Mouse (Mus musculus) splenic B cell, adult 2 months (primary cell): ENCODE measurements around the gene Tmem43.

Source experiments
- DNase-seq: peaks from one replicate; pipeline ENCODE4 v3.0.0-alpha.2; 2011; ENCODE audit warnings: low read depth, low spot score
- H3K27me3 ChIP-seq: 2 replicates; pipeline ENCODE4 v1.6.1; 2012; ENCODE audit warnings: mild to moderate bottlenecking, low read length, moderate library complexity, mixed read lengths; ENCODE audit not compliant: control insufficient read depth, poor library complexity, insufficient read depth, severe bottlenecking
- H3K36me3 ChIP-seq: 2 replicates; pipeline ENCODE4 v1.6.1; 2012; ENCODE audit warnings: mild to moderate bottlenecking, low read length, moderate library complexity, mixed read lengths; ENCODE audit not compliant: control insufficient read depth, poor library complexity, insufficient read depth, severe bottlenecking

Tmem43 gene

DNA sequence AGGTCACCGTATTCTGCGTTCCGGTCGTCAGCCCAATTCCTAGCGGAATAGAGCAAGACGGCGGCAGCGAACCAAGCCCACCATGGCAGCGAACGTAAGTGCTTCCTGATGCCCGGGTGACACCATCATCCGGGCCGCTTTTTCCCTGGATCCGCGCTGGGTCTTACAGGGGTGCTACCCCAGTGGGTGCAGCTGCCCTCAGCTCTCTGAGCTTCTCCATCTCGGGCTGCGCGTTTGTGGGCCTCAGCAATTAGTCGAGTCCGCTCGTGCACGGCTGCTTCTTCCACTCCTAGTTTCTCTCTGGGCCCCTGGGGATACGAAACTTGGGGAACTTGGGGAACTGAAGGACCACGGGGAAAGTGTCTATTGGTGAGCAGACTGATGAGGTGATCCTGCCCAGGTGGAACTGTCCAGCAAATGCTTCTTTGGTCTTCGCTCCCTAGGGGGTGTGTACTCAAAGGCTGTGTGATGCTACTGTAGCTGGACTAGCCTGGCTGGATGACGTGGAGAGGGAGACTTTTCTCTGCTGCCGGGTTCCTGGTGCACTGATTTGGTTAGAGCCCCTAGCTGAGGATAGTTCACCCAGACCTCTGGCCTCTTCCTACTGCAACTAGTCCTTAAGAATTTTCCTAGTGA is 420 bp downstream of the Tmem43 start:
- no peak for DNase-seq
- Histone ChIP-seq H3K36me3 (0 out of 2 replicates have a peak, but pooled peaks cover 1% of the 10 kb centered on the region), H3K27me3 (no peaks in the 10 kb centered on the region)

DNA sequence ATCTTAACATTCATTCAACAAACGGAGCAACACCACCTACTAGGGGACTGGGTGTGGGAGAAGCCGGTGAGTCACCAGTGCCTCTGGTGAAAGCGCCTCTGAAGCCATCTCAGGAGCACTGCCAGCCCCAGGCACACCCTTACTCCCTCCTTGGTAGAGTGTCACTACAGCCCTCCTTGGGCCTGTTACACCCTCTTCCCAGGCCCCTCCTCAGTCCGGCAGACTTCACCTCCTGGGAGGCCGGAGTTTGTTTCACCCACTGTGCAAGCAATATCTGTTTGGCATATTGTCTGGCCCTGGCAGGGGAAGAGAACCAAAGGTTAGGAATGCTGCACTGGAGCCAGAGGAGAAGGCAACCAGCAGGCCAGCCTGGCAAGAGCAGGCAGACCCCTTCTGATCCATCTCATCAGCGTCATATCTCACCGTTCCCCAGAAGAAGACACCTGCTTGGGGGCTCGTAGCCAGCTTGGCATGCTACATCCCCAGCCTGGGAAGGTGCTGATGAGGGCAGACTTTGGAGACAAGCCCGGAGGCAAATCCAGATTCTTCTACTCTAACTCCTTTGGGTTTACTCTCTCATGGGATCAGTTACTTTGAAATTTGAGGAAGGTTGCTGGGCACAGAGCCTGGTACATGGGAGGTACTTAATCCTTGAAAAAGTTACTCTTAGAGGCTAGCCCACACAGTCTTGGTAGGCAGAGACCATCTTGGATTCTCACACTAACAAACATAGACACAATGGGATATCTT is 1.1 kb downstream of the Tmem43 start:
- Histone ChIP-seq H3K36me3 (0 out of 2 replicates have a peak, but pooled peaks cover 1% of the 10 kb centered on the region), H3K27me3 (no peaks in the 10 kb centered on the region)
- no peak for DNase-seq

DNA sequence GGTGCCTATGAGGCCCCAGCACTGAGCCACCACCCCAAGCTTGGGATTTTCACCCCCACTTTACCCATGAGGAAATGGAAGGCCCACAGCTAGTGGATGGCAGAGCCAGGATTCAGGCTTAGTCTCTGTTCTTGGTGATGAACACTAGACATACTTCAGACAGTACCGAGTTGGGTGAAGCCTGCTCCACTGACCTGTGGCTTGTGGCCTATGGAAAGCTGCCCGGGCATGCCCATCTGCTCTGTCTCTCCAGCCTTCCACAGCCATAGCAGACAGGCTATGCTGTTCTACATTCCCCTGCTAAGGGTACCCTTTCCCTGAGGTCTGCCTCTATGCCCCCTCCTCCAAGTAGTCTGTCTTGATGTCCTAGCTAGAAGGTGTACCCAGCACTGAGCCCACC is 3.0 kb downstream of the Tmem43 start:
- no peaks in the 10 kb centered on the region for H3K27me3 ChIP-seq
- H3K36me3 ChIP-seq: 0 out of 2 replicates have a peak, but pooled peaks cover 5% of the 10 kb centered on the region
- no peak for DNase-seq

DNA sequence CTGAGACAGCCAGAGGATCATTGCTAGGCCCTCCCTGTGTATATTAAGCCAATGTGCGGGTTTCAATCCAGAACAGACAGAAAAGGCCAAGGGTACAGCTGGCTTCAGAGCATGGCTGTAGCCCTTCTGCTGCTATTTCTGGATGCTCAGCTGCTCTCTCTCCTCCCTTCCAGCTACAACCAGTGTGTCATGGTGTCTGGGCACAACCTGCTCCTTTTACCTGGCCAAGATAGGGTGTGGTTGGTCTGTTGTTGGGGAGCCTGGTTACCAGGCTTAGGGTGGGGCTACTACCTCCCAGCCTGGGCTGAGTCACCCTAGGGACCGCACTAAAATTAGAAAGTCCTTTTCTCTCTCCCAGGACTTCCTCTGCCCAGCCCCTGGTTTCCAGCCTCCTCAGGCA is 9.9 kb downstream of the Tmem43 start:
- Histone ChIP-seq H3K27me3 (no peaks in the 10 kb centered on the region), H3K36me3 (peaks cover 8% of the 10 kb centered on the region)
- no peak for DNase-seq

DNA sequence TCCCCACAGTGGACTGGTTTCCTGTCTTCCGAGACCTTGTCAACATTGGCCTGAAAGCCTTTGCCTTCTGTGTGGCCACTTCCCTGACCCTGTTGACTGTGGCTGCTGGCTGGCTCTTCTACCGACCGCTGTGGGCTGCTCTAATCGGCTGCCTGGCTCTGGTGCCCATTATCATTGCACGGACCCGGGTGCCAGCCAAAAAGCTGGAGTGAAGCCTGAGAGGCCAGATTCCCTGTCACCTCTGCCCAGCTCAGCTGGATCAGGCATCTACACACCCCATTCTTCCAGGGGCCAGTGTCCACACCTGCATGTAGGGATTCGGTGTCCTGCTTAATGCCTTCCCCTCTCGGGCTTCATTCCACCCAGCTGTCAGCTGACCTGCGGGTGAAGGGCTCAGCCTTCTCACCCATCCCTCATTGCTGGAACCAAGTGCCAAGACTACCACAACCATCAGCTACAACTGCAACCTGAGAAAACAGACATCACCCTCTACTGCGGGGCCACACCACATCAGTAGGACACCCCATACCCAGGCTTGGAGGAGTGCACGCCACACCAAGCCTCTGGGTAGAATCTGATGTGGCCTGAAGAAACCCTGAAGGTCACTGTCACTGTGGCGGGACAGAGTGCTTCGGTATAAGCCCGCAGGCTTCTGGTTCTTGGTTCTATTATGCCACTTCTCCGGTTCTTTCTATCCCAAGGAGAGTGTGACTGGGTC is 13.4 kb downstream of the Tmem43 start:
- DNase-seq: no peak
- H3K36me3 ChIP-seq: peaks cover 6% of the 10 kb centered on the region
- no peaks in the 10 kb centered on the region for H3K27me3 ChIP-seq

DNA sequence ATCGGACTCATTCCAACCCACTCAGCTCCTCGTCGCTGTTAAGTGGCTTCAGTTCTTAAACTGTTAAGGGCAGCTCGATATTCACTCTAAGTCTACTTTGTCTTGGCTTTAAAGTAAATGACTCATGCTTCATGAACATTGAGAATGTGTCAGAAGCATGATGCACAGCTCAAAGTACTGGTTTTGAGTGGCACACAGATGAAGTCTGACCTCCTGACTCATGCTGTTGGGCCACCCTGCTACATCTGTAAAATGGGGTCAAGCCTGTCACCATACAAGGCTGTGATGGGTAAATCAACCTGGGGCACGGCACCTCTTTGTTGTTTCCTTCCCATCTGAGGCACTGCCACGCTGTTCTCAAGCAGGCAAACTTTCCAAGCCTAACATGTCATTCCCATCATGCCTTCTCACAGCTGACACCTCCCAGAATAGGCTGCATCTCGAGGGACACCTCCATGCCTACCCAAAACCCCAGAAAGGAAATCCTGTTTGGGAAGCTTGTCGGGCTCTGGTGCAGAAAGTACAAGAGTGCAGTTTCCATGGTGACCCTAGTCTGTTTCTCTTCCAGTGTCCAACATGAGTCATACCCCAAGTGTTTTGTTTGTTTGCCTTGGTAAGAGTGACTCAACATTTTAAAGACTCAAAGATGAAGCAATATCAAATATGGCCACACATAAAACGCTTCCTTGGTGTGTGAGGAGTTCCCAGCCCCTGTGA is 15.2 kb downstream of the Tmem43 start:
- Histone ChIP-seq H3K27me3 (no peaks in the 10 kb centered on the region), H3K36me3 (peaks cover 6% of the 10 kb centered on the region)
- no peak for DNase-seq

DNA sequence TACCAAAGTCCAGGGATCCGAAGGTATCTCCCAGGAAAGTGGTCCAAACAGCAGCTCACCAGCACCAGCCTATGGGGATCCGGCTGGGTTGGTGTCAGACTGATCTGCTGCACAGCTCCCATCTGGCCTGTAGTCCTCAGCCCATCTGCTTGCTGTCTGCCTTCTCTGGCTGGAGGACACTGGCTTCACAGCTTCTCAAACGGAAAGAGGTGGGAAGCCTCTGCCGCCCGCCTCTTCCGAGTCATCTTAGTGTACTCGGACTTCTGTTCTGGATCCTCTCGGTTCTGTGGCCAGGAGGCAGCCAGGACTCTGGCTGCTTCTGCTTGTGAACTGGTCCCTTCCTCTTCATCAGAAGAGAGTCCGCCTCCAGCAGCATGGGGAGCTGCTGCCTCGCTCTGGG is 16.4 kb downstream of the Tmem43 start:
- peaks cover 6% of the 10 kb centered on the region for H3K36me3 ChIP-seq
- no peak for DNase-seq
- H3K27me3 ChIP-seq: no peaks in the 10 kb centered on the region

DNA sequence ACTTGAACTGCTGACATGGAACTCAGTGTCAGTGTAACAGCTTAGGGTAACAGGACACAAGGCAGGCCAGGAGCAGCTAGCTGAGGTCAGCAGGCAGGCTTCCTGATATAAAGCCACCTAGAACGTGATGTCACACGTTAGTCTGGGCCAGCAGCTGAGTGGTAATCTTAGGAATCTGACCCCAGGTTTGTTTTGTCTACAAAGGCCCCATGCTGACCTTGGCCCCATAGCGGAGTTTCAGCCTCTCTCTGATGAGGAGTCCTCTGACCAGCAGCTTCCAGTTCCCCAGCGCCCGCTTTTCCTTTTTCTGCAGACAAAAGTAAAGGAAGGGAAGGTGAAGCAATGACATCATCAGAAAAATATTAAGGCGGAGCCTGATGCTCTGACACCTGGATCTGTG is 17.5 kb downstream of the Tmem43 start:
- peaks cover 6% of the 10 kb centered on the region for H3K36me3 ChIP-seq
- H3K27me3 ChIP-seq: no peaks in the 10 kb centered on the region
- no peak for DNase-seq

DNA sequence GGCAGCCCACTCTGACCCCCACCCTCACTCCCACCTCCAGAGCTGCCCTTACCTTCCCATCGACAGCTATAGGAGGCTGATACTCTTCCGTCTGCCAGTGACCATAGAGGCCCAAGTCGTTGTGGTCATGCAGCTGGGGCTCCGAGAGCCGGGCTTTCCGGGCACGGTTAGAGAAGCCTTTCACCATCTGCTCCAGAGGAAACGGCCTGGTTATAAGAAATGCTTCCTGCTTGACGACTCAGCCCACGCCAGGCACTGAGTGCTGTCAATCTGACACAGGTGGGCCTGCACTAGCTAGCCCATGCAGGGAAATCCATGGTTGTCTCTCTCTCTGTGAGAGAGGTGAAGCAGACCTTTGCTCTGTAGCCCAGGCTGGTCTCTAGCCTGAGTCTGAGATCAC is 19.6 kb downstream of the Tmem43 start:
- no peak for DNase-seq
- H3K27me3 ChIP-seq: no peaks in the 10 kb centered on the region
- H3K36me3 ChIP-seq: peaks cover 5% of the 10 kb centered on the region

DNA sequence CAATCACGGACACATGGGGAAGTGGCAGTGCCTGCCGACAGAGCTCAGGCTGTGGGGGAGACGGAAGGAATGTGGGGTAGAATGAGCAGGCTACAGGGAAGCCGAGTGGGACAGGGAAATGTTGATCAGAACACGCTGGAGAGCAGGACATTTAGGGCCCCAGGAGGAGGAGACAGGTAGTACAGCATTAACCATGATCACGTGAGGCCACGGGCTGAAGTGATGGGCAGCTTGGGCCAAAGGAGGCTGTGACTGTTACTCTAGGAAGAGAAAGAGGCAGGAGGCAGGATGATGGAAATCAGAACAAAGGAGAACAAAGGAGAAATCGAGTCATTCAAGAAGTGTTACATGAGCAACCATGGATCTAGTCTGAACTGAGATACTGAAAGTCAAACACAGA is 21.0 kb downstream of the Tmem43 start:
- Histone ChIP-seq H3K36me3 (peaks cover 5% of the 10 kb centered on the region), H3K27me3 (no peaks in the 10 kb centered on the region)
- no peak for DNase-seq

DNA sequence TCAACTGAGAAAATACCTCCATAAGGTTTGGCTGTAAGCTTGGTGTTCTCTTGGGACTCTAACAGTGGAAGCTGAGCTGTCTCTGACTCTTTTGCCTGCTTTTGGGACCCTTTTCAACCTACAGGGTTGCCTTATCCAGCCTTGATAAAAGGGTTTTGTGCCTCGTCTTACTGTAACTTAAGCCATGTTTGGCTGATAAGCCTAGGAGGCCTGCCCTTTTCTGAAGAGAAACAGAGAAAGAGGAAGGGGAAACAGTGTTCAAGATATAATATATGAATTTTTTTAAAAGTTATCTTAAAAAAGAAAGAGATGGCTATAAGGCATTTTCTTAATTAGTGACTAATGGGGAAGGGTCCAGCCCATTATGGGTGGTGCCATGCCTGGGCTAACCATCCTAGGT is 29.8 kb downstream of the Tmem43 start:
- H3K27me3 ChIP-seq: no peaks in the 10 kb centered on the region
- H3K36me3 ChIP-seq: peaks cover 20% of the 10 kb centered on the region
- DNase-seq: no peak

DNA sequence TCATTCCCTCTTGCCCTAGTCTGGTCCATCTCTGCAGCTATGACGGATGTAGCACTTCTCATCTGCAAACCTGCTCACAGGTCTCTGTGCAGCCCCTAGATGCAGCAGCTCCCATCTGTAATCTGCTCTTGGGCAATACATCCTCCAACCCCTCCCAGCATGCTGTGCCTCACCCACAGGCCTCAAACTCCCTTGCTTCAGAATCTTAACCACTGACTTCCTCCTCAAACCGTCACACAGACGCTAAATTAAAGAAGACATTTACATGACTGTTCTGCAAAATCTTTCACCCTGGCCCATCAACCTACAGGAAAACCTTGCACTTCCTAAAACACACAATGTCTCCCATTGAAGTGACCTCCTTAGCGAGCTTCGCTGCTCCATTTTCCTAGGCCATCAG is 32.5 kb downstream of the Tmem43 start:
- peaks cover 17% of the 10 kb centered on the region for H3K36me3 ChIP-seq
- no peak for DNase-seq
- H3K27me3 ChIP-seq: no peaks in the 10 kb centered on the region

DNA sequence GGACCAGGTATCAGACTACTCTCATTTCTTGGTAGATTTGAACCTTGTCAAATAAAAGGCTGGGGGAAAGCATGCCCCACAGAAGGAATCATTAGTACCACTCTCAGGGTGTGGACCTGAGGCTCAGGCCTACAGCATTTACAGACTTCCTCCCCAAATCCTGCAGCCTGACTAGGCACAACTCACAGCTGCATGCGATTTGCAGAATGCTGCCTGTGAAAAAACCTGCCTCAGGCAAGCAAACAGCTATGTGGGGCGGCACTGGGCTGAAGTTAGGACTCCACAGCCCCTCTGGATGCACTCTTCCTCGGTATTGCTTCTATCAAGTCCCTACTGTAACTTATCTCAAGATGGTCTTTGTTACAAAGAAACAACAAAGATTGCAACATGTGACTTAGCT is 34.5 kb downstream of the Tmem43 start:
- no peak for DNase-seq
- Histone ChIP-seq H3K27me3 (no peaks in the 10 kb centered on the region), H3K36me3 (peaks cover 17% of the 10 kb centered on the region)

DNA sequence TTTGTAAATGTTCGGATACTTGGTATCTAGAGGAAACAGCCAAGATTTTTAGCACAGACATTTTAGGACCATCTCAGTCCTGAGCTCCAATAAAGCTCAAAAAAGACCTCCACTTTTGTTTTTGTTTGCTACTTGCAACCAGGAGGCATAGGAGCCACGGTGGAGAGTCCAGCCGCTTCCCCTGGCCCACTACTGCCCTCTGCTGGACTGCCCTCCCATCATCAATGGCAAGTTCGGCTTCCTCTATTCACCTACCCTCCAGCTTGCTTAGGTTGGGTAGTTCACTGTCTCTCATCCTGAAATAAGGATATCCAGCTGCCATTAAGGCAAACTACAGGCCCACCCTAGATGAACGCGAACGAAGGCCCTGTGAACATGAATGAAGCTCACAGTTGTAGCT is 35.8 kb downstream of the Tmem43 start:
- peaks cover 15% of the 10 kb centered on the region for H3K36me3 ChIP-seq
- H3K27me3 ChIP-seq: no peaks in the 10 kb centered on the region
- peak; percentile 75 for DNase-seq

DNA sequence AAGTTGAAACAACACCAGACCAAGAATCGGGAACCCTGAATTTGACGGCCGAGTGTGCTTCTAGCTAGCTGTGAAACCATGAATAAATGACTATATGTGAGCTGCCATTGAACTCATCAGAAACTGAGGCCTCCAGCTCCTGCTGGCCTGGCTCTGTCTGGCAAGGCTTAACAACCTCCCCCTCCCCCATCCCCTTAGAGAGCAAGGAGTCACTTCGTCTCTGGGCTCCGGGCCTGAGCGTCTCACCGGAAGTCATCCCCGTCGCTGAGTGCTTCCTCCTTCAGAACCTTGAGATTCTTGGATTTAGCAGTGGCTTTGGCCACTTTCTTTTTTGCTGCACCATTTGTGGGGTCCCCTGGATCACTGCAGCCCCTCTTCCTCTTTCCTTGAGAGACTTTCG is 36.7 kb downstream of the Tmem43 start:
- DNase-seq: no peak
- peaks cover 11% of the 10 kb centered on the region for H3K36me3 ChIP-seq
- no peaks in the 10 kb centered on the region for H3K27me3 ChIP-seq
